Mouse (Mus musculus): ENCODE data around the gene Nfib.

DNA sequence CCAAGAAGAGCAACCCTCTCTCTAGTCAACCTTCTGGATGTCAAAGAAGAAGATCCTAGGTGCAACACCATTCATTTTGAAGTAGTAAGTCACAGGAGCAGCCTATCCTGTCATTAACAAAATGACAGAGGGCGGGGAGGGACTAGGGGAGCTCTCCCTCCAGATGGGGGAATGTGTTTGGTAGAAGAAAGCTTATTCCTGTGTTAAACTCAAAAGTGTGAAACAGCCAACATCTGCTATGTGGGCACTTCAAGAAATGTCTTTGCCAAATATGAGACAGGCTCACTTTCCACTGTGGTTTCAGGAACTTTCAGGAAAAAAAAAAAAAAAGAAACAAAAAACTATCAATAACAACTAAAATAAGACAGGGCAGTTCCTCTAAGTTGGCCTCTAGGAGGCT, 411.5 kb downstream of the Nfib start:
- TF ChIP-seq CTCF (IDR thresholded peaks at IDR 0.05; ENCODE audit: borderline replicate concordance, extremely low read depth, insufficient read depth, insufficient read length) (no peak), POLR2A (IDR thresholded peaks at IDR 0.05; ENCODE audit: borderline replicate concordance, extremely low read depth, insufficient read depth, insufficient read length, poor library complexity, severe bottlenecking) (no peak)
